Mouse (Mus musculus): ENCODE results near the gene Map6. TPM values are rescaled to one million over a fixed set of nuclear protein-coding genes. Genes with fewer than 3 reads are reported as not detected.
"Not testable (repeated sequence)": the region's sequence is repeated elsewhere in the genome, so short reads cannot be mapped to it uniquely, and the experiment has no call there.

Gene Map6
- polyA plus RNA-seq, 1 experiment from 2014 or later: 8.7 TPM

DNA sequence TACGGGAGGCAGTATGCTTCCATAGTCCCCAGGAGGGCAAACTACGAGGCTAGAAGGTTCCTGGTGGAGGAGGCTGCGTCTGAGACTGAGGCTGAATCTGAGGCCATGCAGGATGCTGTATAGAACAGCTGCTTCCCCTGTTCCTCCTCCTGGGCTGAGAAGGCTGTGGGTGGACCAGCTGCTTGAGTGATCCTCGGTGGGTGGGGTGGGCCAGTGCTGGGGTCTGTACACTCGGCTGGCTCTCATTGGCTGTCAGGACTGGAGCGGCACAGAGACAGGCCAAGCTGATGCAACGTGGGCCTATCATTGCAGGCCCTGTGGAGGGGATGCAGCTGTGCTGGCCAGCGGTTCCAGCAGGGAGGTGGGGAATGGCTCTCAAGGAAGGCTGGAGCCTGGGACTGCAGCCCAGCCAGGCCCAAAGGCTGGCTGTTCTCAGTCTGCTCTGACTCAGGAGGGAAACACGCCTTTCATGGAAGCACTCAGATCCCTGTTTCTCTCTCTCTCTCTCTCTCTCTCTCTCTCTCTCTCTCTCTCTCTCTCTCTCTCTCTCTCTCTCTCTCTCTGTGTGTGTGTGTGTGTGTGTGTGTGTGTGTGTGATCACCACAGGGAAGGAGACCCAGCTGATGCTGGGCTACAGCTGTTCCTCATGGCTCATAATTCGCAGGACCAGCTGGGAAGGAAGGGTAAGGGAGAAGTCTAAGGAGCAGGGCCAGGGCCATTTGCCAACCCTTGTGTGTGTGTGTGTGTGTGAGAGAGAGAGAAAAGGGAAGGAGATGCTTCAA lies 93.0 kb downstream of the Map6 start:
- no peaks in the 10 kb centered on the region for H3K27me3 ChIP-seq (ENCODE audit: control insufficient read depth, insufficient read depth, low read length)
- DNase-seq (ENCODE audit: low spot score) (peak; percentile 79), ATAC-seq (ENCODE audit: low FRiP score, low TSS enrichment) (peak; percentile 94)
- peak overlapping the region; percentile 41; the same call in 1 of the 2 replicates for H3K9ac ChIP-seq (ENCODE audit: low read length)
- no peak overlapping the region for H3K4me3 ChIP-seq (ENCODE audit: low read depth, low read length)
- H3K36me3 ChIP-seq (ENCODE audit: control insufficient read depth, insufficient read depth, low read length): no peaks in the 10 kb centered on the region
- peak overlapping the region; percentile 29; the same call in 1 of the 2 replicates for H3K4me2 ChIP-seq (replicated peaks; ENCODE audit: low read depth)
- peaks cover 19% of the 10 kb centered on the region for H3K4me1 ChIP-seq (replicated peaks; ENCODE audit: control insufficient read depth, insufficient read depth)
- H3K9me3 ChIP-seq (ENCODE audit: control insufficient read depth, low read length): no peaks in the 10 kb centered on the region
- peak overlapping the region; percentile 95 for H3K27ac ChIP-seq (replicated peaks)
- whole genome bisulfite sequencing: 21% methylated on average over 10 of the region's 10 CpGs
- TF ChIP-seq EP300 (optimal IDR thresholded peaks at IDR 0.05) (peak; percentile 63), CTCF (IDR thresholded peaks at IDR 0.05; ENCODE audit: low read depth) (no peak)

GRCm38 (mm10) chr7:99360803-99361414 lies 93.7 kb downstream of the Map6 start:
- H3K4me2 ChIP-seq (replicated peaks; ENCODE audit: low read depth): 0 out of 2 replicates have a peak overlapping the region, but pooled peaks have one; percentile 29
- peaks cover 15% of the 10 kb centered on the region for H3K4me1 ChIP-seq (replicated peaks; ENCODE audit: control insufficient read depth, insufficient read depth)
- H3K9ac ChIP-seq (ENCODE audit: low read length): no peak overlapping the region
- TF ChIP-seq EP300 (optimal IDR thresholded peaks at IDR 0.05) (no peak), CTCF (IDR thresholded peaks at IDR 0.05; ENCODE audit: low read depth) (peak; percentile 13; the same call in 1 of the 2 replicates)
- no peaks in the 10 kb centered on the region for H3K9me3 ChIP-seq (ENCODE audit: control insufficient read depth, low read length)
- ATAC-seq (ENCODE audit: low FRiP score, low TSS enrichment): no peak
- H3K27me3 ChIP-seq (ENCODE audit: control insufficient read depth, insufficient read depth, low read length): no peaks in the 10 kb centered on the region
- WGBS: 32% methylated on average over 8 of the region's 8 CpGs
- peak overlapping the region; percentile 95 for H3K27ac ChIP-seq (replicated peaks)
- H3K4me3 ChIP-seq (ENCODE audit: low read depth, low read length): no peak overlapping the region
- DNase-seq (ENCODE audit: low spot score): no peak
- H3K36me3 ChIP-seq (ENCODE audit: control insufficient read depth, insufficient read depth, low read length): no peaks in the 10 kb centered on the region

DNA sequence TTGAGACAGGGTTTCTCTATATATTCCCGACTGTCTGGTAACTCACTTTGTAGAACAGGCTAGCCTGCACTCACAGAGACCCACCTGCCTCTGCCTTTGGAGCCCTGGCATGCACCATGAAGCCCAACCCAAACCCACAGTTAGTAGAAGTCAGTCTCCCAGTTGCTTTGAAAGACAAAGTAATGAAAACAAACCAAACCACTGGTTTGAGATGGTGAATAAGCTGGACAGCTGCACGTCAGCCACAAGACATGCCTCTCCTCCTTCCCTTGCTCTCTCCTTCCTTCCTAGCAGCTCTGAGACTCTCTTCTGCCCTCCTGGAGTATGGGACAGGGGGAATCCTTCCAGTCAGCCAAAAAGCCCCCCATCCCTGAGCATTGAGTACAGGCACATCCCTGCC lies 94.9 kb downstream of the Map6 start:
- no peak for TF ChIP-seq CTCF (IDR thresholded peaks at IDR 0.05; ENCODE audit: low read depth)
- no peak for TF ChIP-seq EP300 (optimal IDR thresholded peaks at IDR 0.05)
- Histone ChIP-seq H3K9ac (ENCODE audit: low read length) (no peak overlapping the region), H3K27ac (replicated peaks) (no peak overlapping the region), H3K4me1 (replicated peaks; ENCODE audit: control insufficient read depth, insufficient read depth) (peaks cover 6% of the 10 kb centered on the region), H3K9me3 (ENCODE audit: control insufficient read depth, low read length) (no peaks in the 10 kb centered on the region), H3K27me3 (ENCODE audit: control insufficient read depth, insufficient read depth, low read length) (no peaks in the 10 kb centered on the region), H3K4me2 (replicated peaks; ENCODE audit: low read depth) (no peak overlapping the region), H3K36me3 (ENCODE audit: control insufficient read depth, insufficient read depth, low read length) (no peaks in the 10 kb centered on the region), H3K4me3 (ENCODE audit: low read depth, low read length) (no peak overlapping the region)
- 76% methylated on average over 2 of the region's 2 CpGs for WGBS
- DNase-seq (ENCODE audit: low spot score) (no peak), ATAC-seq (ENCODE audit: low FRiP score, low TSS enrichment) (no peak)

DNA sequence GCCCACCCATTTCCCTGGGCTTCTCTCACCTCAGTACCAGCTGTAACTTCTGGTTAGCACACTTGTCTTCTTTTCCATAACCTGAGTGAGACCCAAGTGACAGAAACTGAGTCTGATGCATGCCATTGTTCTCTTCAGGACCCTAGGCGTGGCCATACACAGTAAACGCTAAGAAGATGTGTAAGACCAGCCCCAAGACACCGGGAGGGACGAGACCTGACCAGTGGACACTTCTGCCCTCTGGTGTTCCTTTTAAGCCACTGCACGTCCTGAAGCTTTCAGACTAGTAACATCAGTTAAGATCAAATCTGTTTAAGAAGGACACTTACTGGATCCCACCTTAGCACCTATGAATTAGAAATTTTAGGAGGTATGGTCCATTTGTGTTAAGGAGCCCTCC lies 97.8 kb downstream of the Map6 start:
- no peaks in the 10 kb centered on the region for H3K9me3 ChIP-seq (ENCODE audit: control insufficient read depth, low read length)
- DNase-seq (ENCODE audit: low spot score): peak; percentile 63
- H3K27ac ChIP-seq (replicated peaks): no peak overlapping the region
- H3K36me3 ChIP-seq (ENCODE audit: control insufficient read depth, insufficient read depth, low read length): no peaks in the 10 kb centered on the region
- ATAC-seq (ENCODE audit: low FRiP score, low TSS enrichment): no peak
- H3K27me3 ChIP-seq (ENCODE audit: control insufficient read depth, insufficient read depth, low read length): no peaks in the 10 kb centered on the region
- no peaks in the 10 kb centered on the region; the same call in 1 of the 2 replicates for H3K4me1 ChIP-seq (replicated peaks; ENCODE audit: control insufficient read depth, insufficient read depth)
- TF ChIP-seq CTCF (IDR thresholded peaks at IDR 0.05; ENCODE audit: low read depth): peak; percentile 98
- no peak for TF ChIP-seq EP300 (optimal IDR thresholded peaks at IDR 0.05)
- no peak overlapping the region for H3K4me2 ChIP-seq (replicated peaks; ENCODE audit: low read depth)
- no peak overlapping the region for H3K9ac ChIP-seq (ENCODE audit: low read length)
- H3K4me3 ChIP-seq (ENCODE audit: low read depth, low read length): no peak overlapping the region
- 2% methylated on average over 5 of the region's 5 CpGs for WGBS

GRCm38 (mm10) chr7:99366716-99367115 lies 99.5 kb downstream of the Map6 start:
- Histone ChIP-seq H3K4me3 (ENCODE audit: low read depth, low read length) (no peak overlapping the region), H3K4me2 (replicated peaks; ENCODE audit: low read depth) (no peak overlapping the region), H3K4me1 (replicated peaks; ENCODE audit: control insufficient read depth, insufficient read depth) (no peaks in the 10 kb centered on the region), H3K9me3 (ENCODE audit: control insufficient read depth, low read length) (no peaks in the 10 kb centered on the region), H3K27ac (replicated peaks) (no peak overlapping the region), H3K27me3 (ENCODE audit: control insufficient read depth, insufficient read depth, low read length) (no peaks in the 10 kb centered on the region), H3K9ac (ENCODE audit: low read length) (no peak overlapping the region), H3K36me3 (ENCODE audit: control insufficient read depth, insufficient read depth, low read length) (no peaks in the 10 kb centered on the region)
- WGBS: 72% methylated on average over 6 of the region's 6 CpGs
- DNase-seq (ENCODE audit: low spot score) (no peak), ATAC-seq (ENCODE audit: low FRiP score, low TSS enrichment) (no peak)
- no peak for TF ChIP-seq EP300 (optimal IDR thresholded peaks at IDR 0.05)
- no peak for TF ChIP-seq CTCF (IDR thresholded peaks at IDR 0.05; ENCODE audit: low read depth)

GRCm38 (mm10) chr7:99374325-99374724 lies 107.1 kb downstream of the Map6 start:
- not testable (repeated sequence) for H3K4me1 ChIP-seq (replicated peaks; ENCODE audit: control insufficient read depth, insufficient read depth); H3K4me2 ChIP-seq (replicated peaks; ENCODE audit: low read depth); DNase-seq (ENCODE audit: low spot score); H3K9me3 ChIP-seq (ENCODE audit: control insufficient read depth, low read length); H3K4me3 ChIP-seq (ENCODE audit: low read depth, low read length); H3K9ac ChIP-seq (ENCODE audit: low read length); H3K27ac ChIP-seq (replicated peaks); H3K27me3 ChIP-seq (ENCODE audit: control insufficient read depth, insufficient read depth, low read length); H3K36me3 ChIP-seq (ENCODE audit: control insufficient read depth, insufficient read depth, low read length)
- TF ChIP-seq CTCF (IDR thresholded peaks at IDR 0.05; ENCODE audit: low read depth): peak; percentile 67
- WGBS: 64% methylated on average over 3 of the region's 3 CpGs
- peak; percentile 70 for ATAC-seq (ENCODE audit: low FRiP score, low TSS enrichment)
